Mouse (Mus musculus) small intestine, adult 2 months (tissue): ENCODE measurements at regions not wholly inside any gene's neighbourhood (a gene's known extent, or its start where the extent isn't known, plus 50 kb on each side); places are given as distances from the start of the nearest gene placed in this dataset.

Source experiments
- CTCF ChIP-seq: fragments of 200-500 bp; IDR thresholded peaks from 2 replicates; pipeline ENCODE4 v1.5.1; 2012; ENCODE audit warnings: low read depth, mild to moderate bottlenecking, control low read depth, inconsistent platforms, low read length, moderate library complexity, mixed read lengths; ENCODE audit not compliant: insufficient replicate concordance, insufficient read length; ENCODE audit errors: extremely low read depth
- POLR2A ChIP-seq: fragments of 200-500 bp; IDR thresholded peaks from 2 replicates; pipeline ENCODE4 v1.6.1; 2012; ENCODE audit warnings: low read depth, mild to moderate bottlenecking, control low read depth, inconsistent platforms, low read length, moderate library complexity

DNA sequence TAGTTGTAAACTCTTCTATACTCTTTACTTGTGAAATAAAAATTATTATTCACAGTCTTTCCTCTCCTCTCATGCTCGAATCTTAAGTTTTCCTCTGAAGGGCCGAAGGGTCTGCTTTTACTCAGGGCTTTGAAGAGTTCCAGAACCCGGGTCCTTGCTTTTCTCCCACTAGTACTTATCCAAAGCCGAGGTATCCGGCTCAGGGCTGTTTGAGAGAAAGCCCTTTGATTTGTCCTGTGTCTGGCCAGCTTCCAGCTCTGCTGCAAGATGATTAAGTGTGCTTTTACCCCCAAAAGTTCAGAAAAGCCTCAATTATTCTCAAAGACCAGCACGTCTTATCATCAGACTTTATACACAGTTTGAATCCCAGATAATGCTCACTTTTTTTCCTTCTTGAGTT, 88.7 kb upstream of the Tcf21 start:
- TF ChIP-seq CTCF (no peak), POLR2A (no peak)
